Mouse (Mus musculus) ES-Bruce4 (cell line): ENCODE measurements at regions not wholly inside any gene's neighbourhood (a gene's known extent, or its start where the extent isn't known, plus 50 kb on each side); places are given as distances from the start of the nearest gene placed in this dataset.

Source experiments
- H3K27ac ChIP-seq: 2 replicates; pipeline ENCODE4 v1.5.1; 2012; ENCODE audit warnings: low read length, inconsistent platforms; ENCODE audit not compliant: insufficient read depth
- H3K27me3 ChIP-seq: 2 replicates; pipeline ENCODE4 v1.6.1; 2012; ENCODE audit warnings: mild to moderate bottlenecking, low read length, inconsistent platforms; ENCODE audit not compliant: control insufficient read depth, poor library complexity, insufficient read depth, severe bottlenecking
- H3K36me3 ChIP-seq: 2 replicates; pipeline ENCODE4 v1.6.1; 2012; ENCODE audit warnings: inconsistent platforms, mild to moderate bottlenecking, low read length, moderate library complexity; ENCODE audit not compliant: control insufficient read depth, poor library complexity, insufficient read depth, severe bottlenecking
- H3K4me1 ChIP-seq: one replicate; pipeline ENCODE4 v1.8.1; 2011; ENCODE audit warnings: low read length; ENCODE audit not compliant: control insufficient read depth, insufficient read depth
- H3K4me3 ChIP-seq: 2 replicates; pipeline ENCODE4 v1.5.1; 2011; ENCODE audit warnings: low read depth, mild to moderate bottlenecking, low read length
- H3K9ac ChIP-seq: 2 replicates; pipeline ENCODE4 v1.6.1; 2012; ENCODE audit warnings: low read depth, mild to moderate bottlenecking, inconsistent platforms; ENCODE audit not compliant: poor library complexity, severe bottlenecking
- H3K9me3 ChIP-seq: replicated peaks from 2 replicates; pipeline ENCODE4 v1.6.1; 2012; ENCODE audit warnings: mild to moderate bottlenecking, low read length, inconsistent platforms; ENCODE audit not compliant: control insufficient read depth, poor library complexity, insufficient read depth, severe bottlenecking
- CTCF ChIP-seq: IDR thresholded peaks from one replicate; pipeline ENCODE4 v1.8.1; 2011; ENCODE audit warnings: low read depth, low read length
- EP300 ChIP-seq: IDR thresholded peaks from 2 replicates; pipeline ENCODE4 v1.6.1; 2011; ENCODE audit warnings: low read depth, low read length; ENCODE audit not compliant: insufficient read depth
- POLR2A ChIP-seq: IDR thresholded peaks from one replicate; pipeline ENCODE4 v1.8.1; 2011; ENCODE audit warnings: low read length; ENCODE audit not compliant: insufficient read depth

DNA sequence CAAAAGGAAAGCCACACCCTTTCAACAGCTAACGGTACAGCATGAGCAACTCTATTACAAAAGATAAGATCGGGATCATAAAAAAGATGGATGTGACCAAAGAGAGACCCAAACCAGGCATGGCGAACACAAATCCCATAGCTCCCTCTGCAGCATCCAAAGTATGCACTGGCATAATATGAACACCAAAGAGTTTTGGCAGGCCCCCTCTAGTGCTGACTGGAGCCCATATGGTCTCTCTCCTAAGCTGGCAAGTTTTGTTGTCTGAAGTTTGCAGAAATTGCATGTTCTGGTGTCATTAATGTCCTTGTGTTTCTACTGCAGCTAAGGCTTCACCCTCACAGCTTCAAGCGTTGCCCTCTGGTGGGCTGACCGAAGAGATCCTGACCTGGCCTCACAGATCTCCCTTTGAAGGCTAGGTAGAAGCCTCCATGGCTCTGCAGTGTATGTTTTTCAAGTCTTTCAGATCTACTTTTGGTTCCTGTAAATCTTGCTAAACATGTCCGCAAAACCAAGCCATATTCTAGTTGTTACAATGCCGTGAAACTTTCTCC is 75.7 kb upstream of the Bcl2l14 start:
- no peak for TF ChIP-seq POLR2A
- TF ChIP-seq CTCF, result no peak
- TF ChIP-seq EP300, result no peak
- H3K27ac ChIP-seq, result no peak overlapping the region
- no peak overlapping the region for H3K9ac ChIP-seq

DNA sequence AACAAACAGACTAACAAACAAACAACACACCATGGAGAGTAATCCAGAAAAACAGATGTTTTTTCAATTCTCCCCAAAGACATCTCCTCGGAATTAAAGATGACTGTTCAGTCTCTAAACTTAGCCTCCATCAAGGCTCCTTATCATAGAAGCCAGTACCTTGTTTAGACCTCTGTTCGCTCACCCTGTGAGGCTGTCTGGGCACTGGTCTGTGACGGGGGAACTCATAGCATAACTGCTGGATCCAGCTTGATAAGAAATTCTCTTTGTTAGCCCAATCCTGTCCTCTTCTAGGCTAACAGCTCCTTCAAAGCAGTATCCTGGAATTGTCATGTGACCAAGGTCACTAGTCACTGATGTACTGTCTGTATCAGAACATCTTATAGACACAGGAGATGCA is 72.1 kb upstream of the Bcl2l14 start:
- H3K4me1 ChIP-seq, result no peaks in the 10 kb centered on the region
- no peak for TF ChIP-seq EP300
- no peak for TF ChIP-seq CTCF
- no peak for TF ChIP-seq POLR2A
- no peaks in the 10 kb centered on the region for H3K27me3 ChIP-seq
- no peak overlapping the region for H3K27ac ChIP-seq
- no peak overlapping the region for H3K9ac ChIP-seq
- H3K4me3 ChIP-seq, result no peak overlapping the region
- H3K36me3 ChIP-seq, result no peaks in the 10 kb centered on the region
- H3K9me3 ChIP-seq, result no peaks in the 10 kb centered on the region

More for the DNA sequence above, 75.7 kb upstream of the Bcl2l14 start:
- Histone ChIP-seq H3K4me3 (no peak overlapping the region), H3K36me3 (no peaks in the 10 kb centered on the region), H3K27me3 (no peaks in the 10 kb centered on the region), H3K9me3 (no peaks in the 10 kb centered on the region), H3K4me1 (no peaks in the 10 kb centered on the region)

DNA sequence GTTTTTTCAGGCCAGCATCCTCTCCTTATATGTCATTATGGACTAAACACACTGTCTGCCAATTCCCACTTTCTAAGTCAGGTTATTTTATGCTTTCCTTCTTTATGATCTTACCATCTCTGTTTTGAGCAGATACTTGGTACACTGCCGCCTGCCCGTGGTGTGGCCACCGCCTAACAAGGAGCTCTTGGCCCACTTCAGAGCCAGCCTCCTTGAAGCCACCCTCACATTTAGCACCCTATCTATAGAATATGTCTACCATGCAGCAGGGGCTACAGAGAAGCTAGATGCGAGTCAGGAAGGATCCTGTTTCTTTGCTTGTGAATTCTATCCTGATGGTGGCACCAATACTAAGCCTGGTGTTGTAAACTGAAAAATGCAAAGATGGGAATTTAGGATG is 70.6 kb upstream of the Bcl2l14 start:
- Histone ChIP-seq H3K27ac (no peak overlapping the region), H3K9ac (no peak overlapping the region), H3K36me3 (no peaks in the 10 kb centered on the region), H3K4me3 (no peak overlapping the region), H3K4me1 (peaks cover 2% of the 10 kb centered on the region), H3K9me3 (no peaks in the 10 kb centered on the region), H3K27me3 (no peaks in the 10 kb centered on the region)
- TF ChIP-seq POLR2A, result no peak
- no peak for TF ChIP-seq CTCF
- no peak for TF ChIP-seq EP300

DNA sequence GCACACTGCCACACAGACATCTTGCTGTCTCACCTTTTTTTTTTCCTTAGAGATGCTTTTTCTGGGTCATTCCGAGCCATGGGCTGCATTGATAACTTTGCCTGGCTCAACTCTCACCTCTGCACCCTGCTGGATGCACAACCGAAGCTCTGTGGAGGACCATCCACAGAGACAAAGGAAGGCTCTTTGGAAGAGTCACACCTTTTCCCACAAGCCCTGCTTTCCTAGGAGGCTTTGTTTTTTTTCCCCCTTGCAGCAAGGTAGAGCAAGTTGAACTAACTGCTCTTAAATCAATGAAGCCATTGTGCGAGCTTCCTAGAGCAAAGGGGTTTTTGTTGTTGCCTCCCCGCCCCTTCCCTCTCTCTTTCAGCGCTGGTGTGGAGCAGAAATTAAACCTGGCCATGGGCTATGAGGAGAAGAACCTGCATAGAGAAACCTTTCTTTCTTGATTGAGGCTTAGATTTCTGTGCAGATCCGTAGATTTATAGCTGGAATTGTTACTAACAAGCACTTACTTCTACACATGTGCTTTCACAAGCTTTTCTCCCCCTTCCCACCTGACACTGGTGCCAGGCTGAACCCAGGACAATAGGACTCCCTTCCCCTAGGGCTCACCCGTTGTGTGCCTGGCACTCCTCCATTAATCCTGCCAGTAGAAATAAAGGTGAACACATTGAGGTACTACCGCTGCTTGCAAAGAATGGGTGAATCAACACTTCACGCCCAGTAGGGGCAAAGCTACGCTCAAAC is 66.4 kb upstream of the Bcl2l14 start:
- Histone ChIP-seq H3K4me1 (peaks cover 2% of the 10 kb centered on the region), H3K36me3 (no peaks in the 10 kb centered on the region), H3K27ac (peak overlapping the region; percentile 61), H3K27me3 (no peaks in the 10 kb centered on the region), H3K4me3 (no peak overlapping the region), H3K9me3 (no peaks in the 10 kb centered on the region), H3K9ac (no peak overlapping the region)
- TF ChIP-seq CTCF (no peak), EP300 (0 out of 2 replicates have a peak, but pooled peaks have one; percentile 32)

DNA sequence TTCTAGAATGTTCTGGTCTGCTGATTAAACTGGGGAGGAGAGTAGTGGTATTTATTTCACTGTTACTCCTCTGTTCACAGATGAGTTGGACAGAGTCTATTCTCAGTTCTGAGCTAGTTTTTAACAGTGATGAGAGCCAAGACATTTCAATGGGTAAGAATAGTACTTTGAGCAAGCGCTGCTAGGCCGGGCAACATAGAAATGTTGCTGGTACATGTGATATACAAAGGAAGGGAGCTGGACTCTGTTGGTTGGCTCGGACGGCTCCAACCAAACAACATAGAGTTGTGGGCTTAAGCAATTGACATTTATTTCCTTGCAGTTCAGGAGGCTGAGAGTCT is 65.8 kb upstream of the Bcl2l14 start:
- H3K27me3 ChIP-seq, result no peaks in the 10 kb centered on the region
- H3K9me3 ChIP-seq, result no peaks in the 10 kb centered on the region
- peak overlapping the region; percentile 53; the same call in 1 of the 2 replicates for H3K27ac ChIP-seq
- no peak overlapping the region for H3K9ac ChIP-seq
- H3K4me3 ChIP-seq, result no peak overlapping the region
- peaks cover 2% of the 10 kb centered on the region for H3K4me1 ChIP-seq
- no peaks in the 10 kb centered on the region for H3K36me3 ChIP-seq
- TF ChIP-seq CTCF, result no peak

DNA sequence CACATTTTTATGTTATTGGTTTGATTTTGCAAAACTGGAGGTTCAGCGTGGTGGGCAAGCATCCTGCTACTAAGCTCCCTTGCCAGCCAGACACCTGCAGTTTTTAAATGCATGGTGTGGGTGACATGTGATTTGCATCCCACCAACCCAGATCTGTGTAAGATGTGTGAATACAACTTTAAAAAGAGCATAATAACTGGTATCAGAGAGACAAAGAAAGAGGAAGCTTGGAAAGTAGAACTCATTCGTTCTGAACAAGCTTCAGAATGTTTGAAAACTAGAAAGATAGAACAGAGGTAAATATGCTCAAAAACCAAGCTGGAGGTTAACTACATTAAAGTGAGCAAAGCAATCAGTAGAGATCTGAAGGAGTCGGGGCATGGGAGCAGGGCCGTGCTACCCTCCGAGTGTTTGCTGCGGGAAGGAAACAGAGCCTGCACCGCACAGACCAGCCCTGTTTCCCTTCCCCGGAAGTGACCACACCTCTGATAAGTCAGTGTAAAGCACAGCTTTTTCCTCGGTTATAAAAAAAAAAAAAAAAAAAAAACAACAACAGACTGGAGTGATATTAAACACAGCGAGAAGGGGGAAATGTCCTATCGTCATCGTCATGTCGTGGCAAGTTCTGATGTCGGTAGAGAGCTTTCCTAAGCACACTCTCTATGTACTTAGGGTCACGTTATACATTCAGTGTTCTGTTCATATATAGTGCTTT is 63.2 kb upstream of the Bcl2l14 start:
- H3K36me3 ChIP-seq, result no peaks in the 10 kb centered on the region
- peaks cover 2% of the 10 kb centered on the region for H3K4me1 ChIP-seq
- H3K27ac ChIP-seq, result no peak overlapping the region
- H3K9ac ChIP-seq, result no peak overlapping the region
- TF ChIP-seq POLR2A, result no peak
- no peak for TF ChIP-seq CTCF
- TF ChIP-seq EP300, result no peak
- H3K4me3 ChIP-seq, result no peak overlapping the region
- no peaks in the 10 kb centered on the region for H3K9me3 ChIP-seq
- no peaks in the 10 kb centered on the region for H3K27me3 ChIP-seq
